Mouse (Mus musculus): Measurements from ENCODE around the gene Scd2. TPM values are rescaled to one million over a fixed set of nuclear protein-coding genes. Genes with fewer than 3 reads are reported as not detected.

Scd2 gene
- polyA plus RNA-seq, 1 experiment from 2014 or later: 424 TPM

DNA sequence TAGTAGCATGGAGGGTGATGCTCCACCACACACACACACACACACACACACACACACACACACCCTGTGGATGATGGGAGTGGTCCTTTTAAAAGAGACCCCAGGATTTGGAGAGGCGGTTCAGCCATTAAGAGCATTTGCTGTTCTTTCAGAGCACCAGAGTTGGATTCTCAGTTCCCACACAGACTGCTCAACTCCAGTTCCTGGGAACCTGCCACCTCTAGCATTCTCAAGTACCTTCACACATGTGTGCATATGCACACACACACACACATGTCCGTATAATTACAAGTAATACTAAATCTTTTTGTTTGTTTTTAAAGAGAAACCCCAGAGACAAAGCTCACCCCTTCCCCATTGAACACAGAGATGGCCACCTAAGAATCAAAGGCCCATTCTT, 1.4 kb upstream of the Scd2 start:
- no peak overlapping the region for H3K9ac ChIP-seq (replicated peaks)
- H3K4me2 ChIP-seq (replicated peaks): peak overlapping the region; percentile 99
- no peak for ATAC-seq (ENCODE audit: low FRiP score, low read depth)
- no peak overlapping the region for H3K4me3 ChIP-seq
- WGBS: 79% methylated on average over 2 of the region's 2 CpGs
- peak overlapping the region; percentile 99 for H3K27ac ChIP-seq (replicated peaks)
- no peaks in the 10 kb centered on the region for H3K9me3 ChIP-seq
- peaks cover 35% of the 10 kb centered on the region for H3K4me1 ChIP-seq
- no peaks in the 10 kb centered on the region for H3K27me3 ChIP-seq
- H3K36me3 ChIP-seq: peaks cover 22% of the 10 kb centered on the region

DNA sequence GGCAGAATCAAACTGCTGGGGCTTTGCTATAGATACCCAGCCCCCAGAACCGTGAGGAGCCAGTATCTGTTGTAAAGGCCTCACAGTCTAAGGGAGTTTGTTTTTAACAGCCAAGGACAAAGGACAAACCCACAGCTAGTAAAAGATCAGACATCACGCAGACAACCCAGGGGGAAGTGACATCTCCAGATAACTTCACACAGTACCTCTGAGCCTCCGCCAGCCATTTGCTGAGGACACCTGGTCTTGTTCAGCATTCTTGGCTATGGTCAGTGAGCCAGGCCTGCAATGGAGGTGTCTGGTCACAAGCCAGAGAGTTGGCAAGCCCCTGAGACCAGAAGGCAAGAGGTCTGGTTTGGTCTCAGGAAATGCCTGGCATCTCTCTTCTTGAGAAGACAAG, 991 bp upstream of the Scd2 start:
- WGBS: 69% methylated on average over 3 of the region's 3 CpGs
- no peak for ATAC-seq (ENCODE audit: low FRiP score, low read depth)
- peaks cover 26% of the 10 kb centered on the region for H3K36me3 ChIP-seq
- no peaks in the 10 kb centered on the region for H3K27me3 ChIP-seq
- H3K4me2 ChIP-seq (replicated peaks): peak overlapping the region; percentile 99
- no peaks in the 10 kb centered on the region for H3K9me3 ChIP-seq
- peak overlapping the region; percentile 92 for H3K4me3 ChIP-seq
- H3K27ac ChIP-seq (replicated peaks): peak overlapping the region; percentile 99
- H3K9ac ChIP-seq (replicated peaks): peak overlapping the region; percentile 50
- H3K4me1 ChIP-seq: peaks cover 39% of the 10 kb centered on the region

DNA sequence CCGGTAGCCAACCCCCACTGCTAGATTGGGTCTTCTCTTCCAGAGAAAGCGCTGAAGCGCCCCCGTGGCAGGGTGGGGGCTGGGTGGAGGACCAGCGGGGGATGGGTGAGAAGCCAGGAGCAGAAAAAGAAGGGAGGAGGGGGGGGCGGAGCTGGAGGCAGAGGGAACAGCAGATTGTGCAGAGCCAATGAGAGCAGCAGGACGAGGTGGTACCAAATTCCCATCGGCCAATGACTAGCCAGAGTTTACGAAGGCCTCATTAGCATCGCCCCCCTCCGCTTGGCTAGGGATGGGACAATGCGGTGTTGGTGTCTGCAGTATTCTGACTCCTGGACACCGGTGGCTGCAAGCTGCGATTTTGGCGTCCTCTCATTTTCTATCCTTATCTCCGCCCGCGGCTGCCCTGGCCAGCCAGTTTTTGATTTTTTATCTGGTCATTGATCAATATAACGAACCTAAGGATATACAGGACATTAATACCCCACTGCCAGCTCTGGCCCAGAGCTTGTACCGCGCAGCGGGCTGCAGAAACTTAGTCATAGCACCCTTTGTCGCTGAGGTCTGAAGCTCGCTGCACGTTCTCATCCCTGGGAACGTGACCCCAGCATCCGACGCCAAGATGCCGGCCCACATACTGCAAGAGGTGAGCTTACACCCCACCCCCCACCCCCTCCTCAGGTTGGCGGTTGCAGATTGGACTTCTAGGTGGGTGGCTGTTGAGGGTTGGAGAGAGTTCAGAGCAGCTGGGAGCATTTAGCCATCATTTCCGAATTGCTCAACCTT, 486 bp downstream of the Scd2 start:
- H3K9ac ChIP-seq (replicated peaks): peak overlapping the region; percentile 97
- H3K9me3 ChIP-seq: no peaks in the 10 kb centered on the region
- peak overlapping the region; percentile 92 for H3K4me3 ChIP-seq
- WGBS: 2% methylated on average over 30 of the region's 31 CpGs
- peaks cover 41% of the 10 kb centered on the region for H3K36me3 ChIP-seq
- no peaks in the 10 kb centered on the region for H3K27me3 ChIP-seq
- H3K4me1 ChIP-seq: peaks cover 53% of the 10 kb centered on the region
- H3K4me2 ChIP-seq (replicated peaks): peak overlapping the region; percentile 99
- H3K27ac ChIP-seq (replicated peaks): peak overlapping the region; percentile 99
- peak; percentile 97 for ATAC-seq (ENCODE audit: low FRiP score, low read depth)

DNA sequence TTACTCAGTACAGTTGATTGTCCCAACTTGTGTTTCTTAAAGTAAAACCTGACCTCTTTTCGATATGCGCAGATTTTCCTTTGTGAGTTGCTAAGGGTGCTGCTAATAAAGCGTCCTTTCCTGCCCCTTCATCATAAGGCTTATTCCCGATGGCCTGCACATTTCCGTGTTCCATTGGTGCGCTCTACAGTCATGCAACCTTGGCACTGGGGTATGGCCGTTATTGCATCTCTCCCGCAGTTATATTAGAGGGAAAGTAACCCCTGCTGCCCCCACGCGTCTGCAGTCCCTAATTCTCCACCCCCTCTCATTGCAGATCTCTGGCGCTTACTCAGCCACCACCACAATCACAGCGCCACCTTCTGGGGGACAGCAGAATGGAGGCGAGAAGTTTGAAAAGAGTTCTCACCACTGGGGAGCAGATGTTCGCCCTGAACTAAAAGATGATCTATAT, 1.1 kb downstream of the Scd2 start:
- peak overlapping the region; percentile 99 for H3K4me2 ChIP-seq (replicated peaks)
- no peaks in the 10 kb centered on the region for H3K9me3 ChIP-seq
- H3K27ac ChIP-seq (replicated peaks): peak overlapping the region; percentile 99
- H3K9ac ChIP-seq (replicated peaks): peak overlapping the region; percentile 97
- peak; percentile 52 for ATAC-seq (ENCODE audit: low FRiP score, low read depth)
- H3K27me3 ChIP-seq: no peaks in the 10 kb centered on the region
- peaks cover 59% of the 10 kb centered on the region for H3K4me1 ChIP-seq
- peak overlapping the region; percentile 92 for H3K4me3 ChIP-seq
- H3K36me3 ChIP-seq: peaks cover 47% of the 10 kb centered on the region
- 2% methylated on average over 14 of the region's 14 CpGs for WGBS

DNA sequence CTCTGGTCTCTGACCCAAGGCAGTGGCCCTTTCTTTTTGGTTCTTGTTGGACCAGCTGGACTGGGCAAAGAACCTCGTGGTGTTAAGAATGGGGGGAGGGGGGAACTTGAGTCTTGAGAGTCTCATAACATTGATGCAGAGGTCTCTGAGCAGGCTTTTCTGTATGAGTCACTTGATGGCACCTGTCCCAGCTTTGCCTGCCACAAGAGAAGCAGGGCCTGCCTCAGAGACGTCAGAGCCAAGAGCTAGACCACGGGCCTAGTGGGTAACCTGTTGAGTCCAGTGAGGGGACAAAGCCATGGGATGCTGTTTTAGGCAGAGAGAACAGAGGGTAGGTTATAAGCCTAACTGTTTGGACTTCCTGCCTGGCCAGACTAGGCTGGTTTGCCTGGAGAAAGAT, 1.8 kb downstream of the Scd2 start:
- 5% methylated on average over 3 of the region's 3 CpGs for WGBS
- H3K36me3 ChIP-seq: peaks cover 53% of the 10 kb centered on the region
- H3K4me3 ChIP-seq: peak overlapping the region; percentile 92

DNA sequence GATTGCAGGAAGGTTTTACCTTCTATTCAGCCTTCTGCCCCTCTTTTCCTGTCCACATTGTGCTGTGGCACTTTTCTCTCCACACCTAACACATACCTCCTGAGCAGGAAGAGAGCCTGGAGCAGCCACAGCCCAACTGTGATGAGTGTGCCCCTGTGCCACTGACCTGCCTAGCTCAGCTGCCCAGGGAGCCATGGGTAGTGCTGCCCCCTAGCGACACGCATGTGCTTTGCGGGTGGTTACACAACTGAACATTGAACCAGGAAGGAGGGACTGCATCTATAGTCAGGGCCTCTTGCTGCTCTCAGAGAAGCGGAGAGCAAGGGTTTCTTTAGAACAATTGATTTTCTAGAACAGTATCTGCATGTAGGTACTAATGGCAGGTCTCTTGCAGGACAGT, 2.3 kb downstream of the Scd2 start:
- peak overlapping the region; percentile 99 for H3K4me2 ChIP-seq (replicated peaks)
- H3K4me3 ChIP-seq: peak overlapping the region; percentile 92
- H3K9ac ChIP-seq (replicated peaks): peak overlapping the region; percentile 97
- peaks cover 71% of the 10 kb centered on the region for H3K4me1 ChIP-seq
- peaks cover 58% of the 10 kb centered on the region for H3K36me3 ChIP-seq
- H3K27me3 ChIP-seq: no peaks in the 10 kb centered on the region
- H3K9me3 ChIP-seq: no peaks in the 10 kb centered on the region
- peak overlapping the region; percentile 99; the same call in 1 of the 2 replicates for H3K27ac ChIP-seq (replicated peaks)
- no peak for ATAC-seq (ENCODE audit: low FRiP score, low read depth)
- 9% methylated on average over 4 of the region's 4 CpGs for WGBS

More for the DNA sequence above, 1.8 kb downstream of the Scd2 start:
- Histone ChIP-seq H3K27ac (replicated peaks) (peak overlapping the region; percentile 99), H3K4me1 (peaks cover 66% of the 10 kb centered on the region), H3K9ac (replicated peaks) (peak overlapping the region; percentile 97), H3K9me3 (no peaks in the 10 kb centered on the region), H3K27me3 (no peaks in the 10 kb centered on the region), H3K4me2 (replicated peaks) (peak overlapping the region; percentile 99)
- ATAC-seq (ENCODE audit: low FRiP score, low read depth): no peak

DNA sequence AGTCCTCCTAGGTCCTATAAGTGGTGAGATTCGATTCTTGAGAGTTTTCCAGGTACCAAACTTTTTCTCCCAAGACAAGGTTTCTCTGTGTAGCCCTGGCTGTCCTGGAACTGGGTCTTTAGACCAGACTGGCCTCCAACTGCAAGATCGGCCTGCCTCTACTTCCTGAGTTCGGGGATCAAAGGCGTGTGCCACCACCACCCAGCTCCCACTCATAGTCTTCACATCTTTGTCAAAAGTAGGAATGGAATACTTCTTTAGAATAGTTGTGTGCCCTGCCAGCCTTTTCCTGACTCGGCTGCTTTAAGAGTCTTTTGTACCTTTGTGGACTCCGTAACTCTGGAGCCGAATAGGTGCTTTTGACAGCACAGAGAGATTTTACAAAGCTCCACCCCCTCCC, 2.7 kb downstream of the Scd2 start:
- H3K4me3 ChIP-seq: peak overlapping the region; percentile 92
- H3K4me1 ChIP-seq: peaks cover 75% of the 10 kb centered on the region
- ATAC-seq (ENCODE audit: low FRiP score, low read depth): no peak

DNA sequence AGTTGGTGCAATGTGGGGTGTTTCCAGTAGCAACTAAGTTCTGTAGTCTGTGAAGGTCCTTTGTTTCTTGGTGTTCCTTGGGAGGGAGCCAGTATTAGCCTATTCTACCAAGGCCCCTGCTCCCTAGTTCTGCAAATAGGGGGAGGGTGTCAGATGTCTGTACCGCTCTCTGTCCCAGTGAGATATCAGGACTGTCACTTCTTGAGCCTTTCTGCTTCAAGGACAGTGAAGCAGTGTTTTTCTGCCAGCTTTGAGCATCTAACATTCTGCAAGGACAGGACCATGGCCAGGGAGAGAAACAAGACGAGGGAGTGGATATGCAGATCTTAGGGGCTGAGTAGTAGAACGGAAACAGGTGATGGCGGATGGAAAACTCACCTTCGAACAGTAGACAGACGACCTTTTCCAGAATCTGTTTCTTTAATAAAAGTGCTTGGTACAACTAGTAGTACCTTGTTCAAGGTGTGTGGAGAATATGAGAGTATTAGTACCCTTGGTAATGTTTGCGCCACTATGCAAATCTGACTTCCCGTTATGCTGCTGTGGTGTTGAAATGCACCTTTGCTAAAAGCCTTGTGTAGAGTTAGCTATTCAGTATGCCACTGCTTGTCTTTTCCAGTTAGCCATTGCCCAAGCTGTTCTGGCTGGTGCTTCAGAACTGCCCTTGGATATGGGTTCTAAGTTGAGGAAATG, 3.7 kb downstream of the Scd2 start:
- 73% methylated on average over 8 of the region's 8 CpGs for WGBS
- H3K27me3 ChIP-seq: no peaks in the 10 kb centered on the region
- peaks cover 72% of the 10 kb centered on the region for H3K4me1 ChIP-seq
- ATAC-seq (ENCODE audit: low FRiP score, low read depth): no peak
- H3K36me3 ChIP-seq: peaks cover 71% of the 10 kb centered on the region
- H3K4me2 ChIP-seq (replicated peaks): peak overlapping the region; percentile 99
- peak overlapping the region; percentile 97 for H3K9ac ChIP-seq (replicated peaks)
- peak overlapping the region; percentile 92 for H3K4me3 ChIP-seq
- H3K27ac ChIP-seq (replicated peaks): no peak overlapping the region; the same call in 1 of the 2 replicates
- no peaks in the 10 kb centered on the region for H3K9me3 ChIP-seq

More for the DNA sequence above, 2.7 kb downstream of the Scd2 start:
- H3K36me3 ChIP-seq: peaks cover 63% of the 10 kb centered on the region
- H3K4me2 ChIP-seq (replicated peaks): peak overlapping the region; percentile 99
- H3K9me3 ChIP-seq: no peaks in the 10 kb centered on the region
- 37% methylated on average over 7 of the region's 7 CpGs for WGBS
- peak overlapping the region; percentile 97 for H3K9ac ChIP-seq (replicated peaks)
- no peaks in the 10 kb centered on the region for H3K27me3 ChIP-seq
- peak overlapping the region; percentile 99; the same call in 1 of the 2 replicates for H3K27ac ChIP-seq (replicated peaks)

DNA sequence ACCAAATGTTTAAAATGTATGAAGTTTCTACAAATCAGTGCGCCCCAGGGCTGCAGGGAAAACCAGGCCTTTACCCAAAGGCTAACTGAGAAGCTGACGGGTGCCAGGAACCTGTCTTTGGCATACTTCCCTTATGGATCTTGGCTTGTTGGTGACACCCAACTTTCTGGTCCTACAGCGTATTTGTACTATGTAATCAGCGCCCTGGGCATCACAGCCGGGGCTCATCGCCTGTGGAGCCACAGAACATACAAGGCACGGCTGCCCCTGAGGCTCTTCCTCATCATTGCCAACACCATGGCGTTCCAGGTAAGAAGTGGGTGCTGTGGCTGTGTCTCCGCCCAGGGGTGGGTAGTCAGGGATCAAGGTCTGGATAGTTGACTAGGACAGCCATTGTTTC, 4.4 kb downstream of the Scd2 start:
- H3K4me2 ChIP-seq (replicated peaks): peak overlapping the region; percentile 99
- H3K27me3 ChIP-seq: no peaks in the 10 kb centered on the region
- H3K4me3 ChIP-seq: peak overlapping the region; percentile 92
- H3K36me3 ChIP-seq: peaks cover 78% of the 10 kb centered on the region
- H3K9me3 ChIP-seq: no peaks in the 10 kb centered on the region
- no peak overlapping the region for H3K27ac ChIP-seq (replicated peaks)
- WGBS: 84% methylated on average over 9 of the region's 9 CpGs
- H3K9ac ChIP-seq (replicated peaks): peak overlapping the region; percentile 97
- H3K4me1 ChIP-seq: peaks cover 69% of the 10 kb centered on the region
- no peak for ATAC-seq (ENCODE audit: low FRiP score, low read depth)

DNA sequence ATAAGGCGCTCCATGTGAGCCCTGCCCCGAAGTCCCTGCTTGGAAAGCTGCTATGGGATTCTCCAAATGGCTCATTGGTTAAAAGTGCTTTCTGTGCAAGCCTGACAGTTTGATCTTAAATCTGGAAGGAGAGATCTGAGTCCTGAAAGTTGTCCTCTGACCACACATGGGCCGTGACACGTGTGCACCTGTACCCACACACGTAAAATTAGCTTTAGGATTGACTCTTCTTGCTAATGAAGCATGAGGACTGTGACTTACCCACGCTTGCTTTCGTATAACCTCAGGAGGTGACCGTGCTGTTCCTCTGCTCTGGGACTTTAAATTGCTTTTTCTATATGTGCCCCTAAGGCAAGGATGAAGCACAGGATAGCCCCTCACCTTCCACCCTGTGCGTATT, 5.6 kb downstream of the Scd2 start:
- 90% methylated on average over 9 of the region's 9 CpGs for WGBS
- H3K27ac ChIP-seq (replicated peaks): no peak overlapping the region
- no peaks in the 10 kb centered on the region for H3K9me3 ChIP-seq
- H3K4me2 ChIP-seq (replicated peaks): peak overlapping the region; percentile 99
- H3K4me3 ChIP-seq: peak overlapping the region; percentile 92
- peaks cover 66% of the 10 kb centered on the region for H3K4me1 ChIP-seq
- no peaks in the 10 kb centered on the region for H3K27me3 ChIP-seq
- 0 out of 2 replicates have a peak overlapping the region, but pooled peaks have one; percentile 17 for H3K9ac ChIP-seq (replicated peaks)
- ATAC-seq (ENCODE audit: low FRiP score, low read depth): no peak
- H3K36me3 ChIP-seq: peaks cover 90% of the 10 kb centered on the region

DNA sequence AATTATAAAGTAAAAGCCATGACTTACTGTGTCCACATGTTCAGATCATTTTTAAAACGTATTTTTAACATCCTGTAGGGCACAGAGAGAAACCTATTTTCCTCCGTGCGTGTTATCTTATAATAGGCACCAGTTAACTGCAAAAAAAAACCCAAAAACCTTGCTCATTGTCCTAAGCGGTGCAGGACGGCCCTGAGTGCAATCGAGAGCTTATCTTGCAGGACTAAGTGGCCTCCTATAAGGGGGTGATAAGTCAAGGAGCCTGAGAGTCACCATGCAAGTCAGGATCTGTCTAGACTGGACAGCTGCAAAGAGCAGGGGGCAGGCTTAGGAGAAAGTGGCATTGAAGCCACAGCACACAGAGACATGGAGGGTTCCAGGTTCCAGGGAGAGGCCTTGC, 6.4 kb downstream of the Scd2 start:
- H3K4me3 ChIP-seq: peak overlapping the region; percentile 14; the same call in 1 of the 2 replicates
- H3K27ac ChIP-seq (replicated peaks): no peak overlapping the region
- H3K27me3 ChIP-seq: no peaks in the 10 kb centered on the region
- no peak for ATAC-seq (ENCODE audit: low FRiP score, low read depth)
- peak overlapping the region; percentile 44; the same call in 1 of the 2 replicates for H3K9ac ChIP-seq (replicated peaks)
- H3K9me3 ChIP-seq: no peaks in the 10 kb centered on the region
- 83% methylated on average over 6 of the region's 6 CpGs for WGBS
- H3K4me1 ChIP-seq: peaks cover 72% of the 10 kb centered on the region
- peak overlapping the region; percentile 99 for H3K4me2 ChIP-seq (replicated peaks)
- H3K36me3 ChIP-seq: peaks cover 98% of the 10 kb centered on the region

DNA sequence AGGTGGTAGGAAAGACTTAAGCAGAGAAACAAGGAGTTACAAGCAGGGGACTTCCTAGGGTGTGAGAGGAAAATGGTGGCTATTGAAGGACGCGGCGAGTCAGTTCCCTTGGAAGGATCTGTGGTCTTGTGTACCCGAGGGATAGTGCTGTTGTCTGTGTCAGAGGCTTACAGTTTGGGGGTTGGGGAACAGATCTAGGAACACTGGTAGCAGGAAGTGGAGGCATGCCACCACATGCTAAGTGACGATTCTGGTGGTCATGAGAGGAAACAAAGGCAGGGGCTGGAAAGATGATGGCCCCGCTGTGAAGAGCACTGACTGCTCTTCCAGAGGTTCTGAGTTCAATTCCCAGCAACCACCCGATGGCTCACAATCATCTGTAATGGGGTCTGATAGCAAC, 7.0 kb downstream of the Scd2 start:
- peak overlapping the region; percentile 99 for H3K4me2 ChIP-seq (replicated peaks)
- H3K4me1 ChIP-seq: peaks cover 75% of the 10 kb centered on the region
- no peaks in the 10 kb centered on the region for H3K27me3 ChIP-seq
- 0 out of 2 replicates have a peak overlapping the region, but pooled peaks have one; percentile 44 for H3K9ac ChIP-seq (replicated peaks)
- H3K9me3 ChIP-seq: no peaks in the 10 kb centered on the region
- H3K36me3 ChIP-seq: peaks cover 98% of the 10 kb centered on the region
- ATAC-seq (ENCODE audit: low FRiP score, low read depth): no peak
- no peak overlapping the region for H3K27ac ChIP-seq (replicated peaks)
- 82% methylated on average over 7 of the region's 7 CpGs for WGBS
- peak overlapping the region; percentile 14; the same call in 1 of the 2 replicates for H3K4me3 ChIP-seq

Data from midbrain, embryonic 12.5 days (tissue).